Mouse (Mus musculus) T-helper 17 cell (primary cell): Measurements from ENCODE around the gene Spata46.

Experiments
- in situ Hi-C, 2 experiments: fragments of 300-600 bp; cut with MboI, MseI; formaldehyde crosslinking; loops; 1 replicate in 1 of 2; 2 replicates in 1 of 2; pipeline ENCODE4 v1.15.1; 2025; ENCODE audit warnings: high pct_unique_total_duplicates in 2 of 2

Gene Spata46

DNA sequence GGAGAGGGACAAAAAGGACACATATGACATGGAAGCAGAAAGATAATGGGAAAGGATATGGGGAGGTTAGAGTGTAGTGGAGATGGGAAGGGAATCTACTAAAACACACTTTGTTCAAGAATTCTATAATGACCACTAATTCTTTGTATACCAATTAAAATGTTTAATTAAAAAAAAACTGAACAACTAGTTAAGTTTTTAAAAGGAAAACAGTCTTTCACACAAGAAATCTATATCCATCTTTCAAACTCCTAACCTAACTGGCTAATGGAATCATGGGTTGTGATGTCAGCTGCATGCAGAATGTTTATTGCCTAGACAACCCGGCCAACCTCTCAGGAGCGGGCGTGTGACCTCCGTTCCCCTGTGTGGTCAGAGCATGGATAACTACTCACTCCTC is at the start of gene Spata46:
Spata46 (plus strand) TSS at position 301 of the 400 bp plus-strand sequence.
- in situ Hi-C loops, result no loop called here

DNA sequence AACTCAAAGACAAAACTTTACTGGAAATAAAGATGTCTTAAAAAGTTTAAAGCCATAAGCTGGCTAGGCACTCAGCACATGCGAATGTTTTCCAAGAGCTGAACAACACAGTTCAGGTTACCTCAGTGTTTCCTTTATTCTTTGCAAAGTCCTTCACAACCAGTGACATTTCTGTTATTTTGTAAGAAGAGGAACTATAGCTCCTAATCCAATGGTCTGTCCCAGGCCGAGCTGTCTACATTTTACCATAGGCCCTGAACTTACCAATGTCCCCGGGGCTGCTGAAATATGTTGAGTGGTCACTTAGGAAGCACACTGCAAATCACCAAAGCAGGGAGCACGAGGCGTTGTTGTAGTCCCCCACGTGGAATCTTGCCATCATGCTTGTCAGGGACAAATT is 38.3 kb upstream of the Spata46 start:
- in situ Hi-C loops, result no loop called here

DNA sequence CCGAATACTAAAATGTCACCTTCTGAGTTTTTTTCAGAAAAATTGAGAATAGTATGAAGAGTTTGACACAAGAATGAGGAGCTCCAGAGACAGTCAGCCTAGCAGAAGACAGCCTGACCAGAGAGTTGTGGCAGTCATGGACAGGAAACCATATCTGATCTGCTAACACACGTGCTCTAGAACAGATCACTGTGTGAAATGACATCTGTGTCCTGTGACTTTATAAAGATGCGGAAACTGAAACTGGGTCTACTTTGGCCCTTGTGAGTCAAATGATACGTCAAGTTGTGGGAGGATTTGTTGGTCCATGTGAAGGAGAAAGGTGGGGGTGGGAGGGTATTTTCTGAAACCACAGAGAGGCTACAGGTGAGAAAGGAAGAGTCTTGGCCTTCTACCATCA is 37.9 kb upstream of the Spata46 start:
- in situ Hi-C loops, result no loop called here

DNA sequence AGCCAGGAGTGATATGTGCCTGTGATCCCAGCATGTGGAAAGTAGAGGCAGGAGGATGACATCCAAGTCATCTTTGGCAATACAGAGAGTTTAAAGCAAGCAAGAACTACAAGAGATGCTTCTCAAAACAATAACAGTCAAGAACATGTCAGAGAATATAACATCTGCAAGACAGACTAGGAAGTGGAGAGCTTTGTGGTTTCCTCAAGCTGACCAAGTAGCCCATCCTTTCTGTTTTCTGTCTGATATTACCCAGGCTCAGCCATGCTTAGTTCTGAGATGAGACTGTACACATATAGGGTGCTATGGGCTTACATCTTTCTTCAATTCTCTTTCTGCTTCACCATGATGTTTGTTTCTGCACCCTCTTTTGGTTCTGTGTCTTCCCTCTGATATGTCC is 35.4 kb upstream of the Spata46 start:
- in situ Hi-C loops, result no loop called here

DNA sequence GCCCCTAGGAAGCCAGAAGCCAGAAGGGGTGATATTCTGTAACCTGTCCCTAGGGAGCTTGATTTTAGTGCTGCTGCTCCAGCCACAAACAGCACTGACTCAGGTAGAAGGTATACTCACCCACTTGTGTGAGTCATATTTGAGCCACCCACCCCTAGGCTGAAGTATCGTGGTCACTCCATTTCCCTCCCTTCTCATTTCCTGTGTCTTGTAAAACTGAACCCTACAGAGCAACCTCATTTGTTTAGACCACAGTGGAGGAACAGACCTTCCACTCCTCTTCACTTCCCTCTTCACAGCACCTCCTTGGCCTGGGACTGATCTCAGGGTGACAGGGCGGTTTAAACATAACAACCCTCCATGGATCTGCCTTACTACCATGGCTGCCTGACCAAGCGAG is 31.6 kb upstream of the Spata46 start, which contains the start of gene Sh2d1b1:
Sh2d1b1 (plus strand) TSS at position 305 of the 400 bp plus-strand sequence.
- in situ Hi-C loops, result loop anchor here in 1 of 2 experiments (5.0 kb wide), 1 partner anchor 45 kb away; the partner anchor contains the start of gene Sh2d1b2

DNA sequence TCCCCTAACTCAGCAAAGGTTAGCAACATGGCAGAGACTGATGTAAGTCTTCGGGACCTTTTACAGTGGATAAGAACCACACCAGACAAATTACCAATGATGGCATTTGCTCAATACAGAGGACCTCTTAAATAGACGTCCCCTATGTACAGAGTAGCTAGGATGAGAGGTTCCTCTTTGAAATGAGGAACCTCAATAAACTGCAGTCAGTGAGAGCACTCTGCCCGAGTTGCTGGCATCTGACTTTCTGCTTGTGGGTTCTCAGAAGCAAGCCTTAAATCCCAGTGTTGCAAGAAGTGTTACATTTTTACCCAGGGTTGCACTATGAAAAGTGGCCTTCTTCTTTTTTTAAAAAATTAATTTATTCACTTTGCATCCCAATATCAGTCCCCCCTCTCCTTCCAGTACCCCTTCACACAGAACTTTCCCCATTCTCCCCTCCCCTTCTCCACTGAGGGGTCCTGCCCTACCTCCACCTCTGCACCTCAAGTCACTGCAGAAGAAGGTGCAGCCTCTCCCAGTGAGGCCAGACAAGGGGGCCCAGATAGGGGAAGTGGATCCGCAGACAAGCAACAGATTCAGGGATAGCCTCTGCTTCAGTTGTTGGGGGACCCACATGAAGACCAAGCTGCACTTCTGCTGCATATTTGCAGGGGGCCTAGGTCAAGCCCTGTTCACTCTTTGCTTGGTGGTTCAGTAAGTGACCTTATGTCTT is 26.0 kb upstream of the Spata46 start:
- in situ Hi-C loops, result no loop called here

DNA sequence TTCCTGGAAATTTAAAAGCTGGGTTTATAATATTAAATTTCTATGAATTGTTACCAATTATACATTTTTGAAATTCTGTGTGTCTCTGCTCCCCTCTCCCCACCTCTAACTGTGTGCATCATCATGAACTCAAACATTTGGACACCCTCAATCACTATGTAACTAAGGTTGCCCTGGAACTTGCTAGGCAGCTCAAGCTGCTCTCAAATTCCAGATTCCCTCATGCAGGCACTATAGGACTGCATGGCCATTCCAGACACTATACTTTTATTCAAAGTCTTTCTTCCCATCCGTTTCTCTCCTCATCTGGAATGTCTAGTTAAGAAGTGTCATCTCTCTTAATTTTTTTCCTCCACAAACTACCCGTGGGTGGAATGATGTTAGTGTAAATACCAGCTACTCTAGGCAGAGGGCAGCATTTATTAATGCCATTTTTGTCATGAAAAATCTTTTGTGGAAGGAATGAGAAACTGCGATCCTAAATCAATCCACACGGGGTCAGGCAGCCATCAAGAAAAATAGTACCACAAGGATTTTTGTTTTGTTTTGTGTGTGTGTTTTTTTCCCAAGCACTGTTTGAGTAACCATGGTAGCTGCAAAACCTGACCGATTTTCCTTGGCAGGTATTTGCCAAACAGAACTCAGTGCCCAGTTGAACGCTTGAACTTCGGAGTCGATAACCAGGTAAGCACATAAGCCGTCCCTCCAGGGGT is 16.2 kb upstream of the Spata46 start:
- in situ Hi-C loops, result no loop called here

DNA sequence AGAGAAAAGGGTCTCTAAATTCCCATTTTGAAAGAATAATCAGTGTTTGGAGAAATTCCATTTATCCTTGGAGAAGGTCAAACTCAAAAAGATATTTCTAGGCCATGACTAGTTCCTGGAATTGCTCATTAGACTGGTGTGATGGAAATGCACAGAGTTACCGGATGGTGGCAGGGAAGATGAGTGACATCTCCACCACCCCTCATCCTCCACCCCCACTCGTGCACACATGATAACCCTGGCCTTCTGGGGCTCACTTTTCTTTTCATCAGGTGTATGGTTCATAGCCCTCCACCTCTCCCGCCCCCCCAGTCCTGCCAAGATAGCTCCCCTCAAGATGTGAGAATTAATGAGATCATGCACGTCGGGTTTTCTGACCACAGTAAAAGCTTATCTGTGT is 15.3 kb upstream of the Spata46 start:
- in situ Hi-C loops, result no loop called here

DNA sequence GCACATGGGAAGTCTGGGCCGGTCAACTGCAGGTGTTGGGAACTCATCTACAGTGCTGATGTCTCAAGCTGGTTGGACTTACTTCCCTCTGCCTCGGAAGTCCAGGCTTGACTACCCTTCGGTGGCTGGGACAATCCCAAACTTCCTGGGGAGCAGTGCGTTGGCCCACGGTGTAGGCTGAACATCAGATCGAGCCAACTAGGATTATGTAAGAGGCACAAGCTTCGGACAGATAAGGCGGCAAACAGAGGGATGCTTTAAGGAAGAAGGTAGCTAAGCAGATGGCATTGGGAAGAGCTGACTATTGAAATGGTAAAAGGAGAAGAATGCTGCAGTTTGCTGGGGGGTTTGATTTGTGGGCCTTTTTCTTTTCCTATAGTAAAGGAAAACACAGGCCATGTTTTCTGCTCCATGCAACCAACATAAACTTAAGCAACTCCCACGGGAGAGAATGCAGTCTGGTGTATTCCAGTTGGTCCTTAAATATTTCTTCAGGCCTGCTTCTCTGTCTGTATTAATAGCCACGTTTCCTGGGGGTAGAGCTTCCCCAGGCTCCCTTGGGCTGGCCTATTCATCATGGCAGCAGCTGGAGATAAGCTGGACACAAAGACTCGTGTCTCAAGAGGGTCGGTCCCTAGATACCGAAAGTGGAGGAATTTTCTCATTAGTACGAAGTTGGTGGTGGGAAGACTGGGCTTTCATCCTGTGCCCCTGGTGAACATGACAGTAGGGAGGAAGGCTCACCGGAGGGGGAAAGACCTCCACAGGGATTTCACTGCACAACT is 13.6 kb upstream of the Spata46 start:
- in situ Hi-C loops, result no loop called here

DNA sequence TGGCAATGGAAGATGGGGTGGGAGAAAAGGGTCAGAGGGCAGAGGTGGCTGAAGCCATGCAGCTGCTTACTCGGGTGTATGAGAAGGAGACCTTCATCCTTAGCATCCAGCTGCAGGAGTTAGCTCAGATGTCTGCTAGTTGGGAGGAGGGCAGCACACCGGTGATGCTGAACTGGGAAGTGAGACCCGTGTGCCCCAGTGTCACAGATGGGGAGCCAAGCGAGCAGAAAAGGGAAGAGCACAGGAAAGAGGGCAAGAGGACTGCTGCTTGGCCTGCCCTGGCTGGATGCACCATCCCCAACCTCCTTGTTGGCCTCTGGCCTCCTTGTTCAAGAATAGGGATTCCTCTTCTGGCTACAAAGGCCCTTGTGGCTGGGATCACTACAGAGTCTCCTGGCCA is 9.1 kb upstream of the Spata46 start:
- in situ Hi-C loops, result no loop called here

DNA sequence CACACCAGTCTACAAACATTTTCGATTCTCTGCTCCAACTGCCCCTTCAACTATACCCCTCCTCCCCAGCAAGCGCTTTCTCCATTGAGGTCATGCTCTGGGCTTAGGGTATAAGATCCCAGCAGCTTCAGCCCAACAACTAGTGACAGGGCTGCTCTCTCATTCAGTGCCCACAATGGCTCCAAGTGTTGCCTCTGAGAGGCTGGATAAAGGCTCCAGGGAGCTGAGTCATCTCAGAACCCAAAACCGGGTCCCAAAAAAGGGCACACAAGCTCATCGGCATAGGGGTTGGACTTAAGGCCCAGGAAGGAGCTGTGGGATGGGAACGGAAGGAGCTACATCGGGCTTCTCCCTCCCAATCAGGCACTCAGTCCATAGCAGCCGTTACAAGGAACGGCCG is 6.9 kb upstream of the Spata46 start:
- in situ Hi-C loops, result no loop called here

DNA sequence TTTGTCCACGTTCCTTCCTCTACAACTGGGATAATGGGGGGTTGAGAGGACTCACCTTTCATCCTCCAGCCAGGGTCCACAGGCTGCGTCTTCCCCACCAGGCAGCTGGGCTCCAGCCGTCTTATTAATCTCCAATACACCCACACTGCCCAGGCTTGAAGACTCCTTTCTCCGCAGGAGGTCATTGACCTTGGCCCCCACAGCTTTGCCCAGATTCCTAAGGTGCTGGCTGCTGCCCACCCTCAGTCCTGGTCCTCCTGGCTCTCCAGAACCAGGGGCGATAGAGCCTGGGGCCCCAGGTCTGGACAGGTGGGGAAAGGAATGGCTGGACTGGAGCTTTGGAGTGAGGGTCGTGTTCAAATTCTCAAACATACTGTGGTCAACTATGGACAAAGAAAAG is 6.1 kb upstream of the Spata46 start:
- in situ Hi-C loops, result no loop called here

DNA sequence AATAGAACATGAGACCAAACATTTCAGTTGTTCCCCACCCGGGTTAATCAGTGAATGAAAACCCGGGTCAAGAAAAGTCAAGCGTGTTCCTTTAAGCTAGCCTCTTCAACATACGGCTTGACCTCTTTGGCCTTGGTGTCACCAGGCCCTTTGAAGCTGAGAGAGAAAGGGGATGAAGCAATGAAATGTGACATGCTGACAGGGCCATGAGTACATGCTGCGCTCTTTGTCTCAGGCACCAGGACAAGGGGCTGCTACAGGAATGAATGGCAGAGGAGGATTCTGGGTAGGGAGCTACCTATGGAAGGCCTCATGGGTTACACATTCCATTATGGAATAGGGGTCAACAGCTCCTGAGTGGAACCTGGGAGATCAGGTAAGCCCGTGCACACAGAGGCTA is 5.5 kb upstream of the Spata46 start:
- in situ Hi-C loops, result no loop called here

DNA sequence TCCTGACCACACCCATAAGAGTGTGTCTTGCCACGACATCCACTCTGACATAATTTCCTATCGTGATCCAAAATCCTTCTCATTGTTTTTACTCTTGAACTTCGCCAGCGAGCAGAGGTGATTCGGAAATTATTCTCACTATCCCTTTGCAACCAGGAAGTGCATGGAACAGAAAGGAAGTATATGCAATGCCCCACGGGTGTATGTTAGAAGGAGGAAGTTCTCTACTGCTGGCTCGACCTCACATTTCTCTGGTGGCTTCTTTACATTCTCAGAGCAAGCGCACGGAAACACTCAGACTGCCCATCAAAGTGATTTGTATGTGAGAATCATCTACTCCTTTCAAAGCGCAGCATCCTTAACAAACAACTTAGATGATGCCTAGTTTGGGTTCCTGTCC is 3.6 kb upstream of the Spata46 start:
- in situ Hi-C loops, result no loop called here

DNA sequence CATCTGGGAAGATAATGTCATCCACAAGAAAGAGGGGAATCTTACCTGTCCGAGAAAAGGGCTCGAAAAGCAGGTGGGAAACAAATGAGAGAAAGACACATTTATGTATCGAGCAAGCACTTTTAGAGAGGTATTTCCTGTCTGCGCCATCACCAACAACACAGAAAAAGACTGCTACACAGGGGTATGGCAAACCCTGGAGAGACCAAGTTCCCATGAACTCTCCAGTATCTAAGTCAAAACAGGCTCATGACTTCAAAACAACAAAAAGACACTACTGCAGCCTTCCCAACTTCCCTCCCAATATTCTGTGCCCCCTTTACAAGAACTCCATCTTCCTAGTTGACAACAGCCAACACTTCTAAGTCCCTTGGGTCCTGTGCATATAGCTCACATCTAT is 2.4 kb upstream of the Spata46 start, which contains the start of gene Gm7694:
Gm7694 (minus strand) TSS at position 101 of the 400 bp plus-strand sequence.
- in situ Hi-C loops, result no loop called here

DNA sequence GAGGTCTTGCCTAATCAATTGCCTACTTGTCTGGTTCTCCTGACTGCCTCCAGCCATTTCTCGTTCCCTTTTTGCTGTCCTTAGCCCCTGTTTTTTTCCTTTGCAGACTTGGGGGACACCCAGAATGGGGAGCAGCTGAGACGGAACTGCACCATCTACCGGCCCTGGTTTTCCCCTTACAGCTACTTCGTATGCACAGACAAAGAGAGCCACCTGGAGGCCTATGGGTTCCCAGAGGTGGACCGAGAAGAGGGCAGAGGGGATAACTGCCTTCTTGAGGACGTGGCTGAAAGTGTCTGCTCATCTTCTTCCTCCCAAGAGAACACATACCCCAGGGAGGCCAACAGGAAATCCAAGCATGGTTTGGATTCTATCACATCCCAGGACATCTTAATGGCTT is 2.8 kb downstream of the Spata46 start:
- in situ Hi-C loops, result no loop called here

DNA sequence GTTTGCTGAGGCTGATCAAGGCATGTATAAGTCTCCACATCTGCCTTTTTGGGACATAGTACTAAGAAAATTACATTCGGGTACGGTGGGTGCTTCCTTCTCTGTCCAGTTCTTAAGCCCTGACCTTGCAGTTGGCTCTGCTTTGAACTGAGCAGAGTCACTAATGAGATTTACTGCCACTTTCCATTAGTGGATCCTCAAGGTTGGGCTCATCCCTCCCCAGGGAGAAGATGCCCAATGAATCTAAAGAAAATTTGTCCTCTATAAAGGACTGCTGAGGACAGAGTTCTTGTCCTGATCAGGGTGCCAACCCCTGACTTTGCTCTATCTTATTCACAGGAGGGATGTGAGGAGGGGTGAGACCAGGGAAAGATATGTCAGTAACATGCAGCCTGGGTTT is 13.4 kb downstream of the Spata46 start:
- in situ Hi-C loops, result no loop called here

DNA sequence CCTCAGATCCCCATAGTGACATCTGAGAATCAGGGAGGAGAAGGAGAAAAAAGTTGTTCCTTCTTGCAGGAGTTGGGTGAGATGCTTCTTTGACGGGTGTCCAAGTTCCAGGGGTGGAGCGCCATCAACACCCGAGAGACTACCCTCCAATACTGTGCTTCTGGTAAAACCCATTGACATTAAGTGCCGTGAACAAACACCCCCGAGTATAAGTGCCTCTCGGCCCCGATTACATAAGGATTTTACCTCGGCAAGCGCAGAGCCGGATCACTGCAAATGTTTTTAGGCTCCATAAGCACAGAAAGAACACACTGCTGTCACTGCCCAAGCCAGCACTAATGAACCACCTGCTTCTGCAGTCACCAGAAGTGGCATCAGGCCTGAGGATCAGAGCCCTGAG is 14.4 kb downstream of the Spata46 start:
- in situ Hi-C loops, result no loop called here

DNA sequence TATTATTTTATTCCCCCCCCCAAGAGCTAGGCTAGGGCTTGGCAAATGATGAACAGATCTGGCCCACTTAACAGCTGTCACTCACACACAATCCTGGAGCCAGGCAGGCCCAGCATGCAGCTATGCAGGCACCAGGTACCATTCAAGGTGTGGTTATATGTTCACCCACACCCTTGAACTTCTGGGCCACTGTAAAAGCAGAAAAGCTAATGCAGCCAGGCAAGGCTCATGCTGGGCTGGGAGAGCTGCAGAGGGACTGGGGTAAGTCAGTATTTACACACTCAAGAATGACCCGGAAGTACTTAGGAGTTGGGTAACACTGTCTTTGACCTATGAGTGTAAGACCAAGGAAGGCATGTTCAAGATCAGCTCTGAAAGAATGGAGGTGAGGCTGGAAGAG is 15.7 kb downstream of the Spata46 start:
- in situ Hi-C loops, result no loop called here

DNA sequence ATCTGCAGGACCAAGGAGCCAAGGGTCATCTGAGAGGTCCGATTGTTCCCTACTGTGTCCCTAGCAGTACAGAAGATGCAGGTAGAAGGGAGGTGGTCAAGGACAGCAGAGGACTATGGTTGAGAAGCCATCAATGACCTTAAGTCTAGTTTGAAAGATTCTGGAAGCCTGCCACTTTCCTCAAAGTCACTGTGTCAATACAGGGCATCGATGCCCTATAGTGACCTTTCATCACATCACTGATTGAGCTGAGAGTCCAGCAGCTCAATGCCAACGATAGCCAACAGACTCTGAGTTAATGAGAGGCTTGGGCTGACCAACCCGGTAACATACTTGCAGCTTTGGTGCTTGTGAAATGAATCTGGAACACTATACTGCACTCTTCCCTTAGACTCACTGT is 16.7 kb downstream of the Spata46 start:
- in situ Hi-C loops, result no loop called here

DNA sequence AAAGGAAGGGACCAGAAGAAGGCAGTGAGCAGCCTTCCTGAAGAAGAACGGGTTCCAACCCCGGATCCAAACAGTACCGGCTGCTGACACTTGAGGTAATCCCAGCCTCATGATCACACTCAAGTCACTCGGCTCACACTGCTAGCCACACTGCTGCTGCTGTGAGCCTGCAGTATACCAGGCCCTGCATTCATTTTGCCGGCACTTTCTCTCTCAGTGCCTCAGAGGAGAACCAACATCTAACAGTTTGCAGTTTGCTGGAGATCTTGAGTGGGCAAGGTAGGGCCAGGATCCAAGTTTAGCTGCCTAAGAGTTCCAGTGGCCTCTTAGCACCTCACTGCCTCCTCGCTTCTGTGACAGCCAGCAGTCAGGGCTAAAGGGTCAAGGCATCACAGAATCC is 23.3 kb downstream of the Spata46 start:
- in situ Hi-C loops, result no loop called here

DNA sequence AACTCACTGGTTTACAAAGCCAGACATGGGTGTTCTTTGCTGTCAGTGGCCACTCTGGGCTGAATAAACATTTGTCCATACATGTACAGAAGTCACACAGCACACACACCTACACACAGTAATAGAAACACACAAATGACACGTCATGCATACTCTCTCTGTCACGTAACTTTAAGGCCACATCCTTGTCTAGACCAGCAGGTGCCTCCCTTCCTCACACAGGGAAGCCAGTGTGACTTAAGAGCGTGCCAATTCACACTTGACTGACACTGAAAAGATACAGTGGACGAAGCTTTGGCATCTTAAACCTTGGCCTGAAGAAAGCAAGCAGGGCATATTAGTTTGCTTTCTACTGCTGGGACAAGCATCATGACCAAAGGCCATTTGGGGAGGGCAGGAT is 24.2 kb downstream of the Spata46 start:
- in situ Hi-C loops, result no loop called here
